Mouse (Mus musculus): ENCODE measurements around the gene Sult5a1.
A peak's percentile ranks its signal among the peaks of the same experiment; 100 is the strongest.

Gene Sult5a1

GRCm38 (mm10) chr8:123101735-123102685 lies 56.1 kb downstream of the Sult5a1 start, which contains the start of gene Rpl13:
Gene Rpl13, plus strand, starts transcription at chr8:123102350.
- DNase-seq (ENCODE audit: low spot score in 2 of 2) = peak; percentile 91 to 96

GRCm38 (mm10) chr8:123101244-123101643 lies 56.9 kb downstream of the Sult5a1 start:
- no peak for DNase-seq (ENCODE audit: low spot score in 2 of 2)

- DNase-seq (ENCODE audit: low spot score in 2 of 2) = no peak
These were observed 57.8 kb downstream of the Sult5a1 start for GRCm38 (mm10) chr8:123100288-123100687.

GRCm38 (mm10) chr8:123097786-123098584 lies 60.1 kb downstream of the Sult5a1 start:
- DNase-seq (ENCODE audit: low spot score in 2 of 2) = no peak

- DNase-seq (ENCODE audit: low spot score in 2 of 2) = no peak
These were observed 60.9 kb downstream of the Sult5a1 start for GRCm38 (mm10) chr8:123097216-123097615.

Measured in spleen, postnatal 14 days (tissue).